ENCODE assay signal across 8 mouse cellular contexts in the genomic region with DNA sequence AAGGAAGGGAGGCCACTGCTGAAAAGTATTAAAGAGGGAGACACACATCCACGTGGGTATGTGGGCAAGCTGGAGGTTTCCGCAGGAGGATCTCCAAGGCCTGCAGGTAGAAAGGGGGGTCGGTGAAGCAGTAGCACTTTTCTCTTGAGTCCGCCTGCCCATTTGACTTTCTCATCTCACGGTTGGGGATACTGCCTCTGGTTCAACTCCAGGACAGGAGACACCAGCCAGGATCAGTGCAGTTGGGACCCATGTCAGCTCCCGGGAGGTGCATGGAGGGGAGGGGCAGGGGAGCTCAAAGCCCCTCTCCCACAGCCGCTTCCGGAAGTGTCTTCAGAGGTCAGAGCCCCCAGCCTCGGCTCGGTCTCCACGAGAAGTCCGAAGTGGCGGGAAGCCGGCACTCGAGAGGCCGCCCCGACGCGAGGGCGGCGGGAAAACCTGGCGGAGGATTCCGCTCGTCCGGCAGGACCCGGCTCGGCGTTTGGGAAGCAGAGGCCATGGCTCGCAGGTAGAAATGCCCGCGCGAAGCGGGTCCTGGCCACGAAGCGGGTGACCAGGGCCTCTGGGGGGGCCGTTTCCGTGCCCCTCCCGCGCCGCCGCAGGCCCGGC. TPM values are rescaled to one million over a fixed set of nuclear protein-coding genes. Genes with fewer than 3 reads are reported as not detected.
DNase-seq lines count a peak whose midpoint lies in the region; ATAC-seq and TF ChIP-seq lines count a peak whose summit lies in the region.

No protein-coding gene starts in this region.

- peaks cover 15% of the 10 kb centered on the region for H3K36me3 ChIP-seq in heart, adult 2 months (ENCODE audit: control insufficient read depth, insufficient read depth, low read length)
- no peaks in the 10 kb centered on the region for H3K36me3 ChIP-seq in ES-E14 (ENCODE audit: control insufficient read depth, insufficient read depth, low read length, poor library complexity, severe bottlenecking)
- H3K36me3 ChIP-seq in embryonic facial prominence, embryonic 13.5 days = no peaks in the 10 kb centered on the region
- H3K36me3 ChIP-seq in hindbrain, embryonic 11.5 days (ENCODE audit: control insufficient read depth, insufficient read depth, low read length) = no peaks in the 10 kb centered on the region
- no peaks in the 10 kb centered on the region for H3K36me3 ChIP-seq in limb, embryonic 13.5 days

- peak overlapping the region; percentile 79 for H3K4me2 ChIP-seq in embryonic facial prominence, embryonic 13.5 days
- H3K4me2 ChIP-seq in hindbrain, embryonic 11.5 days (replicated peaks; ENCODE audit: low read depth, low read length) = peak overlapping the region; percentile 66
- peak overlapping the region; percentile 79 for H3K4me2 ChIP-seq in limb, embryonic 13.5 days (replicated peaks)

- 0 out of 2 replicates have a peak, but pooled peaks cover 2% of the 10 kb centered on the region for H3K79me2 ChIP-seq in heart, adult 2 months (replicated peaks; ENCODE audit: control insufficient read depth, insufficient read depth, low read length)

- H3K4me3 ChIP-seq in heart, adult 2 months = peak overlapping the region; percentile 91
- peak overlapping the region; percentile 95 to 97 for H3K4me3 ChIP-seq in ES-E14 (ENCODE audit: insufficient read depth in 1 of 2, low read depth in 1 of 2, low read length in 2 of 2, poor library complexity in 1 of 2, severe bottlenecking in 1 of 2)
- H3K4me3 ChIP-seq in embryonic facial prominence, embryonic 13.5 days = peak overlapping the region; percentile 96
- peak overlapping the region; percentile 97 for H3K4me3 ChIP-seq in hindbrain, embryonic 11.5 days (ENCODE audit: low read depth, low read length)
- peak overlapping the region; percentile 96 for H3K4me3 ChIP-seq in limb, embryonic 13.5 days

- H3K4me1 ChIP-seq in heart, adult 2 months (ENCODE audit: control insufficient read depth, insufficient read depth, low read length) = peaks cover 7% of the 10 kb centered on the region
- peaks cover 1 to 2% of the 10 kb centered on the region in 2 experiments; a peak in 2 of 4 replicates for H3K4me1 ChIP-seq in ES-E14 (ENCODE audit: control insufficient read depth in 2 of 2, insufficient read depth in 2 of 2, low read length in 2 of 2, poor library complexity in 1 of 2)
- peaks cover 25% of the 10 kb centered on the region for H3K4me1 ChIP-seq in embryonic facial prominence, embryonic 13.5 days
- H3K4me1 ChIP-seq in hindbrain, embryonic 11.5 days (replicated peaks; ENCODE audit: control insufficient read depth, insufficient read depth, low read length) = no peaks in the 10 kb centered on the region
- peaks cover 27% of the 10 kb centered on the region for H3K4me1 ChIP-seq in limb, embryonic 13.5 days

- no peak for TF ChIP-seq POLR2A in heart, adult 2 months (IDR thresholded peaks at IDR 0.05; ENCODE audit: insufficient read depth, low read depth, low read length)

- no peak for TF ChIP-seq CTCF in heart, adult 2 months (IDR thresholded peaks at IDR 0.05)

- peak; percentile 68 for ATAC-seq in embryonic facial prominence, embryonic 13.5 days (ENCODE audit: insufficient number of reproducible peaks, insufficient read depth, low FRiP score, low TSS enrichment, low read depth)
- ATAC-seq in hindbrain, embryonic 11.5 days (ENCODE audit: low FRiP score) = peak; percentile 73
- ATAC-seq in limb, embryonic 13.5 days (ENCODE audit: low FRiP score, low read depth) = peak; percentile 61
- ATAC-seq in monocyte, adult 5-6 weeks (replicated peaks; ENCODE audit: insufficient number of reproducible peaks, low FRiP score, low TSS enrichment, poor library complexity, severe bottlenecking) = peak; percentile 42; the same call in 1 of the 2 replicates

- TF ChIP-seq EP300 in heart, adult 2 months (IDR thresholded peaks at IDR 0.05; ENCODE audit: insufficient read depth, low read depth, low read length) = no peak

- H3K9me3 ChIP-seq in ES-E14 (ENCODE audit: control insufficient read depth, insufficient read depth, low read depth, low read length) = no peaks in the 10 kb centered on the region
- no peaks in the 10 kb centered on the region for H3K9me3 ChIP-seq in embryonic facial prominence, embryonic 13.5 days
- H3K9me3 ChIP-seq in hindbrain, embryonic 11.5 days (ENCODE audit: control insufficient read depth, low read length) = no peaks in the 10 kb centered on the region
- no peaks in the 10 kb centered on the region for H3K9me3 ChIP-seq in limb, embryonic 13.5 days

- peak overlapping the region; percentile 93 for H3K27ac ChIP-seq in heart, adult 2 months
- peak overlapping the region; percentile 93 for H3K27ac ChIP-seq in ES-E14 (ENCODE audit: insufficient read depth, low read depth, low read length, poor library complexity, severe bottlenecking)
- peak overlapping the region; percentile 98 for H3K27ac ChIP-seq in embryonic facial prominence, embryonic 13.5 days
- peak overlapping the region; percentile 96 for H3K27ac ChIP-seq in hindbrain, embryonic 11.5 days (ENCODE audit: low read depth, low read length)
- H3K27ac ChIP-seq in limb, embryonic 13.5 days = peak overlapping the region; percentile 98

- WGBS in heart, adult 2 months = 1% methylated on average over 42 of the region's 42 CpGs
- WGBS in embryonic facial prominence, embryonic 13.5 days = under 1% methylated on average over 42 of the region's 42 CpGs
- WGBS in hindbrain, embryonic 11.5 days = under 1% methylated on average over 39 of the region's 42 CpGs
- under 1% methylated on average over 42 of the region's 42 CpGs for WGBS in limb, embryonic 13.5 days

- in situ Hi-C loops in ES-E14 (cut with MboI; ENCODE audit: low sequenced_read_pairs in 2 of 2, unreplicated experiment in 2 of 2) = no loop called here

- no peaks in the 10 kb centered on the region for H3K27me3 ChIP-seq in heart, adult 2 months (ENCODE audit: control insufficient read depth, insufficient read depth, low read length)
- no peaks in the 10 kb centered on the region for H3K27me3 ChIP-seq in embryonic facial prominence, embryonic 13.5 days
- H3K27me3 ChIP-seq in hindbrain, embryonic 11.5 days (ENCODE audit: control insufficient read depth, insufficient read depth, low read length) = no peaks in the 10 kb centered on the region
- H3K27me3 ChIP-seq in limb, embryonic 13.5 days = no peaks in the 10 kb centered on the region

- intact Hi-C loops in heart, adult 2 months (cut with DNase I) = loop anchor here (2.0 to 10.0 kb wide), 2 partner anchors 139 to 141 kb away; partner anchors contain the start of gene Ezh2

- peak overlapping the region; percentile 98 for H3K9ac ChIP-seq in heart, adult 2 months (ENCODE audit: low read depth, low read length)
- H3K9ac ChIP-seq in ES-E14 (ENCODE audit: insufficient read depth, low read depth, low read length, poor library complexity, severe bottlenecking) = peak overlapping the region; percentile 99
- H3K9ac ChIP-seq in embryonic facial prominence, embryonic 13.5 days = peak overlapping the region; percentile 99
- peak overlapping the region; percentile 99 for H3K9ac ChIP-seq in hindbrain, embryonic 11.5 days (ENCODE audit: low read depth, low read length)
- peak overlapping the region; percentile 99 for H3K9ac ChIP-seq in limb, embryonic 13.5 days

- no peak for DNase-seq in heart, adult 2 months
- no peak for DNase-seq in heart, adult 11 months
- peak; percentile 38 for DNase-seq in ES-E14 (ENCODE audit: low read depth, low spot score)
- no peak for DNase-seq in hindbrain, embryonic 11.5 days (ENCODE audit: low spot score)
- peak; percentile 81 for DNase-seq in testis, postnatal 10 days (ENCODE audit: low spot score)

TF ChIP-seq in ES-E14, 5 proteins besides CTCF, POLR2A, EP300 and RAD21:
- no peak for TF ChIP-seq MAFK (IDR thresholded peaks at IDR 0.05; ENCODE audit: insufficient read depth, low read depth, low read length)
- TF ChIP-seq ZC3H11A (IDR thresholded peaks at IDR 0.05; ENCODE audit: borderline replicate concordance, low read depth, low read length) = no peak
- TF ChIP-seq ZNF384 (IDR thresholded peaks at IDR 0.05; ENCODE audit: low read depth, low read length) = no peak
- TF ChIP-seq HCFC1 (IDR thresholded peaks at IDR 0.05; ENCODE audit: borderline replicate concordance, insufficient read depth, low read length) = no peak
- no peak for TF ChIP-seq CHD2 (IDR thresholded peaks at IDR 0.05; ENCODE audit: low read depth, low read length)
TF ChIP-seq in ES-E14: peak in this region for 0.

RNA-seq across cellular contexts. Expression of gene Cul1, which starts 0.4 kb away (rescaled TPM):
- total RNA-seq in heart, adult 2 months (2021) = 10 to 100 TPM; 60.0 to 68.6 TPM
- 22.7 and 41.3 TPM in 2 replicates for polyA plus RNA-seq in heart, adult 2 months (2012; rRNA removed)
- 91.0 and 123 TPM in 2 replicates for total RNA-seq in ES-E14 (2012; rRNA removed)
- 137 and 150 TPM in 2 replicates for polyA plus RNA-seq in embryonic facial prominence, embryonic 13.5 days (2015; fragmentation: Nextera tagmentation; extraction: Ambion mirVana)
- polyA plus RNA-seq in hindbrain, embryonic 11.5 days (2014; fragmentation: Nextera tagmentation; extraction: Ambion mirVana) = 169 and 178 TPM in 2 replicates
- polyA plus RNA-seq in limb, embryonic 13.5 days (2015; fragmentation: Nextera tagmentation; extraction: Ambion mirVana) = 140 and 148 TPM in 2 replicates
- total RNA-seq in monocyte, adult 5-6 weeks (2017) = 149 to 202 TPM (median 175 TPM) in 3 replicates

Comparison
In these comparisons a context has a peak if more than half of its experiments do, and no peak if none do; other contexts are left out.
1. DNase-seq: peak in ES-E14 (single experiment) and testis, postnatal 10 days (single experiment); none in heart, adult 2 months (0 of 2), heart, adult 11 months (single experiment) and hindbrain, embryonic 11.5 days (single experiment).
2. Peak in every context shown above with its lines, with median percentiles within 50 percentile points of each other: H3K27ac ChIP-seq, H3K4me3 ChIP-seq, H3K9ac ChIP-seq, ATAC-seq and H3K4me2 ChIP-seq.